Mouse (Mus musculus): ENCODE measurements around the gene Faf2. TPM values are rescaled to one million over a fixed set of nuclear protein-coding genes. Genes with fewer than 3 reads are reported as not detected.

Gene Faf2
- 43.2 TPM for polyA plus RNA-seq (2015; fragmentation: Illumina TruSeq; extraction: RNeasy Lipid Tissue Mini Kit (QIAGEN cat#74804); ENCODE audit: low read depth, low replicate concordance)

GRCm38 (mm10) chr13:54621155-54621932 lies at the start of gene Faf2:
Faf2 (plus strand) TSS chr13:54621784.

GRCm38 (mm10) chr13:54574854-54575481 lies 46.6 kb upstream of the Faf2 start, which contains the start of gene Arl10:
Arl10 (plus strand) TSS chr13:54575015.

DNA sequence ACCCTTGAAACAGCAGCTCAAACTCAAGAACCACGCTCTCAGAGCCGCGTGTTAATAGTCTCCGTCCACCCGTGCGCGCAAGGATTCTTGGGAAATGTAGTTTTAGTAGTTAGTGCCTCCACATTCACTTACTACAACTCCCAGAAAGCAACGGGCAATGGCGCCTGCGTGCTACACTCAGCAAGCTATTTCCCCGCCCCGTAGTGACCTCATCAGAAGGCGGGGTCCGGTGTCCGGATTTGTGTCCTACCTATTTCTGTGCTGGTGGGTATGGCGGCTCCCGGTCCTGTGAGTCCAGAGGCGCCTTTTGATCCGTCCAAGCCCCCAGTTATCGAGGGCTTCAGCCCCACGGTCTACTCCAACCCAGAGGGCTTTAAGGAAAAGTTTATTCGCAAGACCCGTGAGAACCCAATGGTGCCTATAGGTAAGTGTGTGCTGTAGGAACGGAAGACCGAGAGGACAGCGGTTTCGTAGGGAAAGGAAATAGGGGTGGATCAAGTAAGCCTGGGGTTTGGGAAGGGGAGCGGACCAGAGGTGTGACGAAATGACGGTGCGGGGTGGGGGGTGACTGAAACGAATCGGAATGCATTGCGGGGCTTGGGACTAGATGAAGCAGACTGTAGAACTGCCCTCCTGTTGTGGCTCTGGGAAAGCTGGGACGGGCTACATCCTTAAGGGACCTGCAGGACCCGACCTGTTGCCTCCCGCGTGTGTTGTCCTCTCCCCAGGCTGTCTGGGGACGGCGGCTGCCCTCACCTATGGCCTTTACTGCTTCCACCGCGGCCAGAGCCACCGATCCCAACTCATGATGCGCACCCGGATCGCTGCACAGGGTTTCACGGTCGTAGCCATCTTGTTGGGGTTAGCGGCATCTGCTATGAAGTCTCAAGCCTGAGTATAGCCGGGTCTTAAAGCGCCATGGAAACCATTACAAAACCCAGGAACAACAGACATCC lies 31.3 kb upstream of the Faf2 start, which contains the start of the genes Nop16 and Higd2a:
TSS of gene Nop16 (minus strand) at position 95 of the 956 bp plus-strand sequence.
TSS of gene Higd2a (plus strand) at position 212 of the 956 bp plus-strand sequence.

DNA sequence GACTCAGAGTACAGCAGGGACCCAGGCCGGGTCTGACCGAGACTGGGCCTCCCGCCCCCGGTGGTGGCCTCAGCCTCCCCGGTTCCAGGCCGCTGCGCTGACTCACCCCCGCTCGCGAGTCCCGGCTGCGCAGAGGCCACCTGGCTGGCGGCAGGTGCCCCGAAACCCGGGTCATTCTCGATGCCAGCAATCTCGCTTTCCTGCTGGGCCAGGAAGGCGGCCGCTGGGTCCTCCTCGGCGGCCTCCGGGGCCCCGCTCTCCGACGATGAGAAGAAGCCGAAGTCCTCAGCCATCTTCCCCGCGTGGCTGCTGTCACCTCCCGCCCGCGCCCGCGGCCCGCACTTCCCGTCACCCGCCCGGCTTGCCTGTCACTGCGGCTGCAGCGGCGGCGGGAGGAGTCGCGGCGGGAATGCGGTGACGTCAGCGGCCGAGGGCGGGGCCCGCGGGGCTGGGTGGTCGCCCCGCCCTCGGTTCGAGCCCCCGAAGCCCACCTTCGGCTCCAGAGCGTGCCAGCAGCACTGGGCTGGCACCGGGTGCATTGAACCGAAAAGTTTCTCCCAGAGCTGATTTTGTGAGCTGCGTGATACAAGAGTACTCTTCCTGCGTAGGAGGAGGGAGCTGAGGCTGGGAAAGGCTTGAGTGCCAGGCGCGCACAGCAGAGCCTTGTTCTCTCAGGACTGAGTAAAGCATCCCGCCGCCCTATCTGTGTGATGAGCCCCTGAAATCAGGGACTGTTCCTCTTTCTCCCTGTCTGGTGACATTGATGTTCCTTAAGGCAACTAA lies 10.4 kb upstream of the Faf2 start, which contains the start of gene Cltb:
TSS of gene Cltb (minus strand) at position 373 of the 783 bp plus-strand sequence.

DNA sequence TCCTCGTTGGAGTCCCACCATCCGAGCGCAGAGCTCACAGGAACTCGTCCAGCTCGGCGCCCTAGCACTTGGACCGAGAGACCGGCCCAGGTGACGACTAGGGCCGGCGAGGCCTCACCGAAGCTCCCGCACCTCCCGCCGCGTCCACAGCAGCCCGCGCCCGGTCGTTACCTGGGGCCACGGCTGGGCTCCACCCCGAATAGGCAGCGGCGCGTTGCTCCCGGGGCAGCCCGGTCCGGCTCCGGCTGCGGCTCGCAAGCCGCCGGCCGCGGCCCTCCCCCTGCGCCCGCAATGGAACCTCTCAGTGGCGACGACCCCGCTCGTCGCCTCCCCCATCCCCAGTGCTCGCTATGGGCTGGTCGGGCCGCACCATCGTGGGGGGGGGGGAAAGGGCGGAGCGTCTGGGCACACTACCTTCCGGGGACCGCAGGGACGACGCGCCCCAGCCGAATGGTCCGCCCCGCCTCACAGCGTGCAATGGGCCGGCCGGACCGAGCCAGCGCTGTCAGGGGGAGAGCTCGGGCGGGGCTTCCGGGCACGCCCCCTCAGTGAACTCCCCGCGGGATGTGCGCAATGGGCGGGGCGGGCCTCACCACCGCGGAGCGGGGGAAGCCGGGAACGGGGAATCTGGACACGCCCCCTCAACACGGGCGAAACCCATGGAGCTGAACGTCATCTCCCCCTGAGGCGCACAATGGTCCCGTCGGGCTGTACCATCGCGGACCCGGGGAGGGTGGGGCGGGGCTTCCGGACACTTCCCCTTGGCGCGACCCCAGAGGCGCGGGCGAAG lies 72.2 kb downstream of the Faf2 start, which contains the start of gene Rnf44:
TSS of gene Rnf44 (minus strand) at position 350 of the 790 bp plus-strand sequence.

GRCm38 (mm10) chr13:54701243-54701642 lies 79.7 kb downstream of the Faf2 start, which contains the start of gene Cdhr2:
Cdhr2 (plus strand) TSS chr13:54701461.

Other genes starting within 250 kb of the Faf2 start
- gene Thoc3, start 152.9 kb upstream of the Faf2 start, polyA plus RNA-seq (2015; fragmentation: Illumina TruSeq; extraction: RNeasy Lipid Tissue Mini Kit (QIAGEN cat#74804); ENCODE audit: low read depth, low replicate concordance), result 29.4 TPM
- gene Simc1, start 118.0 kb upstream of the Faf2 start, polyA plus RNA-seq (2015; fragmentation: Illumina TruSeq; extraction: RNeasy Lipid Tissue Mini Kit (QIAGEN cat#74804); ENCODE audit: low read depth, low replicate concordance), result 12.9 TPM
- gene 4833439L19Rik, start 56.3 kb upstream of the Faf2 start, polyA plus RNA-seq (2015; fragmentation: Illumina TruSeq; extraction: RNeasy Lipid Tissue Mini Kit (QIAGEN cat#74804); ENCODE audit: low read depth, low replicate concordance), result 145 TPM
- 24.1 TPM for gene Arl10, start 46.8 kb upstream of the Faf2 start, polyA plus RNA-seq (2015; fragmentation: Illumina TruSeq; extraction: RNeasy Lipid Tissue Mini Kit (QIAGEN cat#74804); ENCODE audit: low read depth, low replicate concordance)
- 30.5 TPM for gene Nop16, start 31.7 kb upstream of the Faf2 start, polyA plus RNA-seq (2015; fragmentation: Illumina TruSeq; extraction: RNeasy Lipid Tissue Mini Kit (QIAGEN cat#74804); ENCODE audit: low read depth, low replicate concordance)
- gene Higd2a, start 31.6 kb upstream of the Faf2 start, polyA plus RNA-seq (2015; fragmentation: Illumina TruSeq; extraction: RNeasy Lipid Tissue Mini Kit (QIAGEN cat#74804); ENCODE audit: low read depth, low replicate concordance), result 237 TPM
- gene Cltb, start 10.4 kb upstream of the Faf2 start, polyA plus RNA-seq (2015; fragmentation: Illumina TruSeq; extraction: RNeasy Lipid Tissue Mini Kit (QIAGEN cat#74804); ENCODE audit: low read depth, low replicate concordance), result 254 TPM
- 82.6 TPM for gene Rnf44, start 72.1 kb downstream of the Faf2 start, polyA plus RNA-seq (2015; fragmentation: Illumina TruSeq; extraction: RNeasy Lipid Tissue Mini Kit (QIAGEN cat#74804); ENCODE audit: low read depth, low replicate concordance)
- 0.21 TPM for gene Cdhr2, start 79.7 kb downstream of the Faf2 start, polyA plus RNA-seq (2015; fragmentation: Illumina TruSeq; extraction: RNeasy Lipid Tissue Mini Kit (QIAGEN cat#74804); ENCODE audit: low read depth, low replicate concordance)
- 60.0 TPM for gene Gprin1, start 128.1 kb downstream of the Faf2 start, polyA plus RNA-seq (2015; fragmentation: Illumina TruSeq; extraction: RNeasy Lipid Tissue Mini Kit (QIAGEN cat#74804); ENCODE audit: low read depth, low replicate concordance)
- gene Sncb, start 144.8 kb downstream of the Faf2 start, polyA plus RNA-seq (2015; fragmentation: Illumina TruSeq; extraction: RNeasy Lipid Tissue Mini Kit (QIAGEN cat#74804); ENCODE audit: low read depth, low replicate concordance), result 548 TPM
- gene Eif4e1b, start 162.2 kb downstream of the Faf2 start, polyA plus RNA-seq (2015; fragmentation: Illumina TruSeq; extraction: RNeasy Lipid Tissue Mini Kit (QIAGEN cat#74804); ENCODE audit: low read depth, low replicate concordance), result not detected
- gene Tspan17, start 167.6 kb downstream of the Faf2 start, polyA plus RNA-seq (2015; fragmentation: Illumina TruSeq; extraction: RNeasy Lipid Tissue Mini Kit (QIAGEN cat#74804); ENCODE audit: low read depth, low replicate concordance), result 73.2 TPM

All from brain, adult 10 weeks (tissue).